8 mouse cellular contexts compared by ENCODE assay signal in the genomic region with DNA sequence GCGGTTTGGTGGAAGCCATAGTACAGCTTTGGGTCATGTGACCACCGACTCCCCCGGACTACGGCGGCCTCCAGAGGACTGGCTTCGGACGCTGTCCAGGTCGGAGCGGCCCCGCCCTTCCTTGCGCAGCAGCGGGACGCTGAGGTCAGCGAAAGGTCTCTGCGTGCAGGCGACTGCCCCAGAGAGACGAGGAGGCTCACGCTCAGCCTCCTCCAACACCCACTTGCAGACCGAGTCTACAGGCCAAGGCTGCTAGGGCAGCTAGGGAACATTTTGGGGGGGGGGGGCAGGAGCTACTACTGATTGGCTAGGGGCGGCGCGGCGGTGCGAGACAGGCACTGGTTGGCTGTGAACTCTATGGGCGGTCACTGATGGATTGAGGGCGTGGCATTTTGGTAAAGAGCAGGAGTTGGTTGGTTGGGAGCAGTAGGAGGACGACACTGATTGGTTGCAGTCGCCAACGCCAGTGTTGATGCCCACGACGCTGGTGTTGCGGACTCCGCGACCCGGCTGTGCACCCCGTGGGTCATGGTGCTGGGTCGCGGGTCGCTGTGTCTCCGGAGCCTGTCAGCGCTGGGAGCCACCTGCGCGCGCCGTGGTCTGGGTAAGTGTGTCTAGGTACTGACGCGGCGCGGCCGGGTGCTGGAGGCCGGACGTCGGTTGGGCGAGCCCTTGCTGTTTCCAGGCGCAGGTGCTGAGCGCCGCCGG. TPM values are rescaled to one million over a fixed set of nuclear protein-coding genes. Genes with fewer than 3 reads are reported as not detected.
A peak's percentile ranks its signal among the peaks of the same experiment; 100 is the strongest.
DNase-seq lines count a peak whose midpoint lies in the region; ATAC-seq and TF ChIP-seq lines count a peak whose summit lies in the region.

A gene (minus strand): TSS at position 300 of the 708 bp plus-strand sequence.

- H3K9ac ChIP-seq in forebrain, embryonic 12.5 days: peak within 1 kb of the TSS; percentile 71
- H3K9ac ChIP-seq in heart, postnatal 0 days (replicated peaks; ENCODE audit: low read depth, low read length): peak within 1 kb of the TSS; percentile 72
- H3K9ac ChIP-seq in liver, embryonic 16.5 days (ENCODE audit: low read depth, low read length): peak within 1 kb of the TSS; percentile 93
- peak within 1 kb of the TSS; percentile 81 for H3K9ac ChIP-seq in neural tube, embryonic 13.5 days

- peak; percentile 39; the same call in 1 of the 2 replicates for TF ChIP-seq POLR2A in testis, adult 2 months (IDR thresholded peaks at IDR 0.05; ENCODE audit: control insufficient read depth, low read depth, low read length)

- H3K4me2 ChIP-seq in forebrain, embryonic 12.5 days: peak within 1 kb of the TSS; percentile 83
- H3K4me2 ChIP-seq in heart, postnatal 0 days (ENCODE audit: low read depth, low read length): peak within 1 kb of the TSS; percentile 89
- H3K4me2 ChIP-seq in liver, embryonic 16.5 days (ENCODE audit: low read depth, low read length): peak within 1 kb of the TSS; percentile 87
- peak within 1 kb of the TSS; percentile 89 for H3K4me2 ChIP-seq in neural tube, embryonic 13.5 days

- under 1% methylated on average over 58 of the region's 58 CpGs for WGBS in forebrain, embryonic 12.5 days
- under 1% methylated on average over 58 of the region's 58 CpGs for WGBS in heart, postnatal 0 days
- WGBS in liver, embryonic 16.5 days (ENCODE audit: insufficient replicate concordance): under 1% methylated on average over 58 of the region's 58 CpGs
- under 1% methylated on average over 58 of the region's 58 CpGs for WGBS in neural tube, embryonic 13.5 days

- H3K36me3 ChIP-seq in E14TG2a.4 (ENCODE audit: insufficient read depth, low read length): peaks cover 26% of the 10 kb centered on the region
- H3K36me3 ChIP-seq in forebrain, embryonic 12.5 days (replicated peaks): peaks cover 10% of the 10 kb centered on the region
- H3K36me3 ChIP-seq in heart, postnatal 0 days (replicated peaks; ENCODE audit: control insufficient read depth, insufficient read depth, low read length): peaks cover 24% of the 10 kb centered on the region
- H3K36me3 ChIP-seq in liver, embryonic 16.5 days (ENCODE audit: control insufficient read depth, insufficient read depth): peaks cover 20% of the 10 kb centered on the region
- peaks cover 26% of the 10 kb centered on the region for H3K36me3 ChIP-seq in neural tube, embryonic 13.5 days
- 0 out of 2 replicates have a peak, but pooled peaks cover 2% of the 10 kb centered on the region for H3K36me3 ChIP-seq in testis, adult 2 months (ENCODE audit: control insufficient read depth, insufficient read depth, low read length)

- peak within 1 kb of the TSS; percentile 98 for H3K4me3 ChIP-seq in E14TG2a.4 (replicated peaks; ENCODE audit: low read length)
- peak within 1 kb of the TSS; percentile 80 for H3K4me3 ChIP-seq in forebrain, embryonic 12.5 days (replicated peaks)
- peak within 1 kb of the TSS; percentile 65 for H3K4me3 ChIP-seq in heart, postnatal 0 days (ENCODE audit: low read depth, low read length)
- H3K4me3 ChIP-seq in liver, embryonic 16.5 days (ENCODE audit: low read depth, low read length): peak within 1 kb of the TSS; percentile 98
- peak within 1 kb of the TSS; percentile 77 for H3K4me3 ChIP-seq in neural tube, embryonic 13.5 days
- H3K4me3 ChIP-seq in testis, adult 2 months (ENCODE audit: control insufficient read depth, low read depth, low read length): peak within 1 kb of the TSS; percentile 81

- peak; percentile 76 for TF ChIP-seq EP300 in heart, postnatal 0 days (IDR thresholded peaks at IDR 0.05; ENCODE audit: low read depth)

- H3K27ac ChIP-seq in forebrain, embryonic 12.5 days: peak within 1 kb of the TSS; percentile 91
- peak within 1 kb of the TSS; percentile 93 for H3K27ac ChIP-seq in heart, postnatal 0 days (ENCODE audit: low read depth)
- peak within 1 kb of the TSS; percentile 99 for H3K27ac ChIP-seq in liver, embryonic 16.5 days (ENCODE audit: low read length)
- peak within 1 kb of the TSS; percentile 94 for H3K27ac ChIP-seq in neural tube, embryonic 13.5 days (replicated peaks)
- peak within 1 kb of the TSS; percentile 79 for H3K27ac ChIP-seq in testis, adult 2 months (ENCODE audit: control insufficient read depth, insufficient read depth, low read depth, low read length)

- H3K27me3 ChIP-seq in E14TG2a.4 (ENCODE audit: insufficient read depth, low read length): peaks cover 10% of the 10 kb centered on the region
- H3K27me3 ChIP-seq in forebrain, embryonic 12.5 days: peaks cover 15% of the 10 kb centered on the region
- H3K27me3 ChIP-seq in heart, postnatal 0 days (ENCODE audit: control insufficient read depth, insufficient read depth, low read length): no peaks in the 10 kb centered on the region
- H3K27me3 ChIP-seq in liver, embryonic 16.5 days (ENCODE audit: control insufficient read depth, insufficient read depth, low read depth, low read length): no peaks in the 10 kb centered on the region
- H3K27me3 ChIP-seq in neural tube, embryonic 13.5 days: peaks cover 11% of the 10 kb centered on the region
- no peaks in the 10 kb centered on the region for H3K27me3 ChIP-seq in testis, adult 2 months (ENCODE audit: control insufficient read depth, insufficient read depth, low read length)

- ATAC-seq in forebrain, embryonic 12.5 days (ENCODE audit: low FRiP score): peak; percentile 100
- peak; percentile 96 for ATAC-seq in heart, postnatal 0 days (ENCODE audit: insufficient read depth, low read depth)
- ATAC-seq in liver, embryonic 16.5 days (ENCODE audit: low read depth): peak; percentile 89
- peak; percentile 100 for ATAC-seq in neural tube, embryonic 13.5 days (ENCODE audit: low read depth)

- DNase-seq in c-Kit-positive CD71-positive TER-119-positive erythroid progenitor cells, embryonic 14.5 days (ENCODE audit: low spot score): peak; percentile 98
- peak; percentile 99 for DNase-seq in heart, postnatal 0 days (ENCODE audit: low spot score)
- peak; percentile 95 to 97 for DNase-seq in kidney, postnatal 4 days

- TF ChIP-seq CTCF in E14TG2a.4 (conservative IDR thresholded peaks at IDR 0.05; ENCODE audit: low read length): no peak
- TF ChIP-seq CTCF in heart, postnatal 0 days (IDR thresholded peaks at IDR 0.05; ENCODE audit: low read depth): no peak
- TF ChIP-seq CTCF in testis, adult 2 months (IDR thresholded peaks at IDR 0.05; ENCODE audit: control insufficient read depth, insufficient read depth, insufficient replicate concordance, low read depth, low read length): no peak

- H3K4me1 ChIP-seq in E14TG2a.4 (replicated peaks; ENCODE audit: low read depth, low read length): peaks cover 23% of the 10 kb centered on the region
- peaks cover 24% of the 10 kb centered on the region for H3K4me1 ChIP-seq in forebrain, embryonic 12.5 days
- H3K4me1 ChIP-seq in heart, postnatal 0 days (ENCODE audit: control insufficient read depth, insufficient read depth): peaks cover 17% of the 10 kb centered on the region
- H3K4me1 ChIP-seq in liver, embryonic 16.5 days (ENCODE audit: control insufficient read depth, low read depth, low read length): peaks cover 15% of the 10 kb centered on the region
- H3K4me1 ChIP-seq in neural tube, embryonic 13.5 days (replicated peaks): peaks cover 24% of the 10 kb centered on the region
- H3K4me1 ChIP-seq in testis, adult 2 months (ENCODE audit: control insufficient read depth, insufficient read depth, low read length): no peaks in the 10 kb centered on the region; the same call in 1 of the 2 replicates

- H3K9me3 ChIP-seq in E14TG2a.4 (ENCODE audit: low read length): no peaks in the 10 kb centered on the region
- no peaks in the 10 kb centered on the region for H3K9me3 ChIP-seq in forebrain, embryonic 12.5 days
- H3K9me3 ChIP-seq in heart, postnatal 0 days (replicated peaks; ENCODE audit: control insufficient read depth, low read length): no peaks in the 10 kb centered on the region
- H3K9me3 ChIP-seq in liver, embryonic 16.5 days (replicated peaks; ENCODE audit: control insufficient read depth, low read length): no peaks in the 10 kb centered on the region
- no peaks in the 10 kb centered on the region for H3K9me3 ChIP-seq in neural tube, embryonic 13.5 days

RNA-seq across cellular contexts. Expression of the gene that starts here (rescaled TPM):
- 17.3 and 17.7 TPM in 2 replicates for polyA plus RNA-seq in forebrain, embryonic 12.5 days (2016; fragmentation: Nextera tagmentation; extraction: Ambion mirVana)
- total RNA-seq in heart, postnatal 0 days (2014; rRNA removed; ENCODE audit: low replicate concordance): 37.4 and 60.1 TPM in 2 replicates
- 86.4 and 88.6 TPM in 2 replicates for polyA plus RNA-seq in heart, postnatal 0 days (2015; fragmentation: Nextera tagmentation; extraction: Ambion mirVana)
- polyA plus RNA-seq in liver, embryonic 16.5 days (2015; fragmentation: Nextera tagmentation; extraction: Ambion mirVana): 46.3 and 47.3 TPM in 2 replicates
- 21.1 and 22.3 TPM in 2 replicates for polyA plus RNA-seq in neural tube, embryonic 13.5 days (2015; fragmentation: Nextera tagmentation; extraction: Ambion mirVana)
- 12.6 and 16.6 TPM in 2 replicates for polyA plus RNA-seq in testis, adult 2 months (2012; rRNA removed)

Comparison
In these comparisons a context has a peak if more than half of its experiments do, and no peak if none do; other contexts are left out.
1. Peak in every context shown above with its lines: DNase-seq, ATAC-seq, H3K4me3 ChIP-seq and H3K27ac ChIP-seq.